Mouse (Mus musculus) neutrophil, adult 5-6 weeks (primary cell): ENCODE data around the gene Dlx6. TPM values are rescaled to one million over a fixed set of nuclear protein-coding genes. Genes with fewer than 3 reads are reported as not detected.

Experiments
- ATAC-seq: fragments of 151-379, 151-347 bp; 2 replicates; pipeline ENCODE4 v1.8.0; 2017; ENCODE audit warnings: mild to moderate bottlenecking, moderate TSS enrichment; ENCODE audit not compliant: insufficient number of reproducible peaks, poor library complexity, low FRiP score, severe bottlenecking; ENCODE audit errors: extremely low read depth
- total RNA-seq: library from RNA; stranded (forward); fragments of 200-1000 nt; gene quantifications from 2 replicates; pipeline ENCODE4 v1.2.3, GENCODE M21; 2017

Dlx6 gene
- total RNA-seq, 1 experiment from 2014 or later, result not detected

DNA sequence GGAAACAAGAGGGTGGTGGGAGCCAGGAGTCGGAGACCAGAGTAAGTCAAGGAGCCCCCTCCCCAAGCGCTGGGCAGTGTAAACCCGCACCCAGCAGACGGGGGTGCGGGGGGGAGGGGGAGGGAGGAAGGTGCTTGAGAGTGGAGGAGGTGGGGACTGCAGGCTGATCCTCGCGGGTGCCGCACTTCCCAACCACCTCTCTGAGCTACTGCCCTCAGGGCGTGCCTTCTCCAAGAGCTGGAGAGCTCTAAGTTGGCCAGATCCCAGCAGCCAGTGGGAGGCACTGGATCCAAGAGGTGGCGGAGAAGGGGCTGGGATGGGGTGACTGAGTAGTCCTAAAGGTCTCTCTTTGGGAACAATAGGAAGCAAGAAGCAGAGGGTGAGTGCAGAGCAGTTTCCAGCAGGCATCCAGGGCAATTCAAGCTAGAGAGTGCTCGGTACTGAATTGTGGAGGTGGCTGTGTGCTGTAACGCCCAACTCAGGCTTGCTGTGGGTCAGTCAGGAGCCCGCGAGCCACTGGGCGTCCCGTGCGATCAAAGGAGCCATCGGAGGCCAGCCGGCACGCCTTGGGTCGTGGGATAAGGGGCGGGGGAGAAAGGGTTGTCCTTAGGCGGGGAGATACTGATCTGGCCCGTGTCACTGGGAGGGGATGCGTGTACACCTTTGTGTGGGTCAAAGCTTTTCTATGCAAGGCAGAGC lies 11.1 kb downstream of the Dlx6 start:
- no peak for ATAC-seq

DNA sequence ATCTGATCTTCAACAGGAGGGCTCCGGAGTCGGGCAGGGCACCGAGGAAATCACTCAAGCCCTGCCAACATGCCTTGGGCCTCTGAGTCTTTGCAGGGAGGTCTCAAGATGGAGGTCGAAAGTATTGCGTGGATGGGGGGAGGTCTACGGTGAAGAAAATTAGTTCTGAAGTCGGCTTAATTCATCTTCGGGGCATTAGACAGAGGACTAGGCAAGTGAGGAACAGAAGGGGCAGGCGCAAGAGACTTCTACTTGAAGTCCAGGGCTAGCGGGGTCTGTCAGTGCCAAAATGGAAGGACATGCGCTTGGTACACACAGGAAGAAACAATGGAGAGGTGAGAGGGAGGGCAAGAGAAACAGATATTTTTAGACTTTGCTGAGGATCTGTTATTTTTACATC lies 12.0 kb downstream of the Dlx6 start:
- no peak for ATAC-seq

DNA sequence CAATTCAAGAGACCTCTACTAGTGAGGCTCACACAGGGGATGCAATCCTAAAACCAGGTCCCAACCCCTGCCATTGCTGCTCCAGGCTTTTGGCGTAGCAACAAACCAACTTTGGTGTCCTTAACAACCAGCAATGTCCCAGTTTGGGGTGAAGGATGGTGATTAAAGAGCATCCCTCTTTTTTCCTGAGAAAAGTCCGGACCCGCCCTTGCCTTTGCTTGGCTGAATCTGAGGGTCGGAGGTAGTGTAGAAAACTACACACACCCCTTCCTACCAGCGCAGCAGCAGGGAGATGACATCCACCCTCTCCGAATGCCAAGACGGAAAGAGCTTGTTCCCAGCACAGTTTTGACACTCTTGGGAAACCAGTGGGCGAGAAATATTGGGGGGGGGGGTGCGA lies 12.5 kb downstream of the Dlx6 start:
- ATAC-seq, result no peak

GRCm38 (mm10) chr6:6876231-6876630 lies 13.1 kb downstream of the Dlx6 start:
- ATAC-seq, result no peak

- no peak for ATAC-seq
Measured at GRCm38 (mm10) chr6:6876731-6877130, 13.6 kb downstream of the Dlx6 start.

- no peak for ATAC-seq
Measured at GRCm38 (mm10) chr6:6877346-6877910, 14.3 kb downstream of the Dlx6 start.

DNA sequence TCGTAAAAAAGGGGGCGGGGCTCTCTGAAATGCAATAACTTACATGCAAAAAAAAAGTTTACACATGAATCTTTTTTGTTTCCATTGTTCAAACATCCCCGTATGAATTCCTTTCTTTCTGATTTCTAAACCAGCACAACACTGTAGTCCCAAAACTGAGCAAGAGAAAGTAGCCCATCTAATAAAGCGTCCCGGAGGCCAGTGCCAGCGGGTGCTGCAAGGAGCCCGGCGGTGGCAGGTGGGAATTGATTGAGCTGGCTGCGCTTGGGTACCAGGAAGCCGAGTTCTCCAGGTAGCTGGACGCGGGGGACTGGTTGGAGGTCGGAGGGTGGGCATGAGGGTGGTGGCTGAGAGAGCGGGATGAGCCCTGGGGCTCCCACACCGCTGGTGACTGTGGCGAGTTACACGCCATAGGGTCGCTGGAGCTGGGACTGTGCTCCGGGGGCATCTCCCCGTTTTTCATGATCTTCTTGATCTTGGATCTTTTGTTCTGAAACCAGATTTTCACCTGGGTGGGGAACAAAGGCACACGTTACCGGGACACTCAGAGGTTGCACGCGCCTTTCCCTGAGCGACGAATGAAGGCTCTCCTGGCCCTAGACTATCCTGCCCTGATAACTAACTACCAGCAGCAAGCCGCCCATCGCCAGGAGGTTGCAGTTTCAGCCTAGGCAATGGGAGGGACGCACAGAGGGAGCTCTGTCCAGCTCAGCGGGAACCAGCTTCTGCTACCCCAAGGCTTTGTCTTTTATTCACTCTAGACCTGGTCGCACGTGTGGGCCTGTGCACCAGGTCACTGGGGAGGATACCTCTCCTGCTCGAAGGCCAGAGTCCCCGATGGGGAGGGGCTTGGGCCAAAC lies 15.1 kb downstream of the Dlx6 start:
- ATAC-seq, result no peak

GRCm38 (mm10) chr6:6878841-6879291 lies 15.7 kb downstream of the Dlx6 start:
- ATAC-seq, result no peak

DNA sequence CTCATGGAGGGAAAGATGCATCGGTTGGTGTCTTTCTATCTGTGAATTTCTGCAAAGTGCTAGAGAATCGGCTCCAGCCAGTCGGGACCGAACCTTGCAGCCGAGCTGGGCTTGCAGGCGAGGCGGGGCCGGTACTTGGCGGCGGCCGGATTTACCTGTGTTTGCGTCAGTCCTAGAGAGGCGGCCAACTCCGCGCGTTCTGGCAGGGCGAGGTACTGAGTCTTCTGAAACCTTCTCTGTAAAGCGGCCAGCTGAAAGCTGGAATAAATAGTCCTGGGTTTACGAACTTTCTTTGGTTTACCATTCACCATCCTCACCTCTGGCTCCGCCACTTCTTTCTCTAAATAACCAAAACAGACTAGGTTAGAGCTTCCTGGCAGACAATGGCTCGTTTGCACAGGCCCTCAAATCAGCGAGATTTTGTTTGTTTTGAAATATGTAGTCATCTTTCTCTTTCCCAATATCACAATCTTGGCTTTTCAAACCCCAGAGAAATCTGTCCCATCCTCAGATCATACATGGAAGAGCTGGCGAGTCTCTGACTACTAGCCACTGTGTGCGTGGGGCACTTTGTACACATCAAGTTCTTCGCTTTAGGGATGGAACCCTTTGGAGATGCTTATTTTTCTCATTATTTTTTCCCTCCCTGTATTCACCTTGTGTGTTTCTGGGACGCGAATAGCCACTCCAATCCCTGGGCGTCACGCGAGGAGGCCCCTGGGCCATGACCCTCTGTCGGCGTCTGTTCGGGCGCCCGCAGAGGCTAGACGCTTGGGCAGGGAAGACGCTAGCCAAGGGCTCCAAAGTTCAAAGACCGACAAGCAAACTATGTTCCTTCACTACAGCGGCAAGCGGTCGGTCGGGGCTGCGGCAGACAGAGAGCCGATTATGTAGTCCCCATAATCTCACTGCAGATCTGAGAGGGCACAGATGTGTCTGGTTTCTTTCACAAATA lies 16.5 kb downstream of the Dlx6 start:
- ATAC-seq, result no peak

DNA sequence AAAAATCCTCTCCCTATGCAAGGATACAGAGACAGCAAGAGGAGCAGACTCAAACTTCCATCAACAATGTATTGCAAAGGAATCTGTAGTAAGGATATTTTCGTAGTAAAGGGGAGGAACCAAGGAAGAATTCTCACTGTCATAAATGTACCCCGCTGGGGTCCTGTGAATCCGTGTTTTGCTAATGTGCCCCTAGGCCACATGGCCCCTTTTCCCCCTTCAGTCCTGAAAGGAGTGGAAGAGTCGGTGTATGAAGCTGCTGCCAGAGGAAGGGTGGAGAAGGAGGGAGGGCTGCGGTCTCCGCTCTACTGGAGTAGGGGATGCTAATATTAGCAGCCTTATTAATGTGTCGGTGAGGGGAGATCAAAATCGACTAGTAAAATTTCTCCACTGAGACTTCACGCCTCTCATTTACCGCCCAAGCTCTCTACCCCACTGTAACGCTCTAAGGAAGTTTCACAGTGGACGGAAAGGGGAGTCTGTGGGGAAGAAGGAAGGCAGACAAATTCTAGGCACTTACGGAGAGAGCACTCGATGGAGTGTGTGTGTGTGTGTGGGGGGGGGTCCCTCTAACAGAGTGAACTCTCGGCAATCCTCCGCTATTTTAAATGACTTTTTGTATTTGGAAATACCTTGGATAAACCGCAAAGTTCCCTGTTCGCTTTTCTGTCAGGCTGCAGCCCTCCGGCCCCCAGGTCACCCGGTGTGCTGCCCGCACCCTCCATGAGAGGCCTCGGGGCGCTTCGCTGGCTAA lies 17.4 kb downstream of the Dlx6 start:
- no peak for ATAC-seq

DNA sequence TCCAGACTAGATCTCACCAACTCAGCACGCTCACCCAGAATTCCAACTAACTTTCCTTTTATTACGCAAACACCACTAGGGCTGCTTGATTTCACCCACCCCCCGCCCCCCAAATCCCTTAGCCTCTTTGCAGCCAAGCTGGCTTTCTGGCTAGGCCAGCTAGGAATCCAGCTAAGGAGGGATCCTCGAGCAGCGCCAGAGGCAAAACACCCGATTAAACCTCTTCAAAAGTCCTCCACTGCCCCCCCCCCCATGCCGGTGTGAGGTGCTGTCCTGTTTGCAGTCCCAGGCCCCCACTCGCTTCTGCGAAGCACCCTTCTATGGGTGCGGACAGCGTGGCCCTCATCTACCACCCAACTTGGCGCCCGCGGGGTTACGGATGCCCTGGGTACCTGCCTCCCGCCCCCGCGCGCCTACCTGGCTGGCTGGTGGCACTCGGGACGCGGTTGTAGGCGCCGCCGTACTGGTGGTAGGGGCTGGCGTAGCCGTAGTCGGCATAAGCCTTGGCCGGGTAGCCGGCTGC lies 18.0 kb downstream of the Dlx6 start:
- ATAC-seq, result no peak

DNA sequence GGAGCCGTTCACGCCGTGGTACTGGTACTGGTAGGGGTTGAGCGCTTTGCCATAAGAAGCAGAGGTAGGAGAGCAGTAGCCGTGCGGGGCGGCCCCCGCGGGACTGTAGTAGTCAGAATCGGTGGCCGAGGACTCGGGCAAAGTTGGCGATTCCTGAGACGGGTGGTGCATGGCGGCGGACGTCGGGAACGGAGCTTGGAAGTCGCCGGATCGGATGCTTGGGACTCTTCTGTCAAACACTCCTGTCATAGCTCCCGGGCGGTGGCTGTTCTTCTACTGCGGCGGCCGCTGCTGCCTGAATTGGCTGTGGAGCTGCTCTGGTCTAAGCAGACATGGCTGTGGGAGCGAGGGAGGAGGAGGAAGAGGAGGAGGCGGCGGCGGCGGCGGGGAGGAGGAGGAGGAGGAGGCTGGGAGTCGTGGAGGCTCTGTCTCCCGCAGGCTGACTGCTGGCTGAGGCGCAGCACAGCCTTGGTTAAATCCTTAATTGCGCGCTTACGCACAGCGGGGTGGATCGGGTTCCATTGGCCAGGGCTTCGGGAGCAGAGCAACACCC lies 18.6 kb downstream of the Dlx6 start, which contains the start of gene Dlx5:
Gene Dlx5, minus strand, starts transcription at position 448 of the 553 bp plus-strand sequence.
- ATAC-seq, result no peak

DNA sequence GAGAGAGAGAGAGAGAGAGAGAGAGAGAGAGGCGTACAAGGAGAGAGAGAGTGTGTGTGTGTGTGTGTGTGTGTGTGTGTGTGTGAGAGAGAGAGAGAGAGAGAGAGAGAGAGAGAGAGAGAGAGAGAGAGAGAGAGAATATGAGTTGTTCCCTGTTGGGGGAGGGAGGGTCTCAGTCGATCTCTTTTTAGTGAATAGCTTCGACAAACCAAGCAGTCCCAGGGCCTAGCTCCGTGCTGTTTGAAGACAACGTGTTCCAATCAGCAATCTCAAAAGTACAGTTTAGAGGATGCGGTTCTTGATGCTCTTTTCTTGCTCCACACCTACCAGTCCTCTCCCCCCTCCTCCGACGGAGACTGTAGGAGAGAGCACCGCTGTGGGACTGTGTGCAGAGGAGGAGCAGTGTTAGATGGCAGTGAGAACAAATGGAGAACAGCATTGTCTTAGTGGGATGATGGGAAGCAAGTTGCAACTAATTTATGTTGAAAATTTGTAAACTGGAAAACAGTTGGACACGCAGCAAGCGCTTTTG lies 19.2 kb downstream of the Dlx6 start:
- no peak for ATAC-seq

GRCm38 (mm10) chr6:6884897-6885296 lies 21.8 kb downstream of the Dlx6 start:
- ATAC-seq, result no peak

GRCm38 (mm10) chr6:6886225-6886624 lies 23.1 kb downstream of the Dlx6 start:
- no peak for ATAC-seq

DNA sequence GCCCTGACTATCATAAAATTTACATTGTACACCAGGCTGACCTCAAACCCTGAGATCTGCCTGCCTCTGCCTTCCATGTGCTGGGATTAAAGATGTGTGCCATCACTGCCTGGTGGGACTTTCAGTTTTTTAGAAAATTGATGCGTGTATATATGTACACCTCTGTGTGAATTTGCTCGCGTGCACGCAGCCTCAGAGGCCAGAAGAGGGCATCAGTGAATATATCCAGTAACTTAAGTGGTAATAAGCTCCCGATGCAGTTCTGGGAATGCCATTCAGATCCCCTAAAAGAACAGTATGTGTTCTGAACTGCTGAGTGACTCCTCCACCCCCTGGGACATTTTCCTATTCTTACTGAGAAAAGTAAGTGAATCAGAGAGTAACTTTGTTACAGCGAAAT lies 26.9 kb downstream of the Dlx6 start:
- no peak for ATAC-seq

DNA sequence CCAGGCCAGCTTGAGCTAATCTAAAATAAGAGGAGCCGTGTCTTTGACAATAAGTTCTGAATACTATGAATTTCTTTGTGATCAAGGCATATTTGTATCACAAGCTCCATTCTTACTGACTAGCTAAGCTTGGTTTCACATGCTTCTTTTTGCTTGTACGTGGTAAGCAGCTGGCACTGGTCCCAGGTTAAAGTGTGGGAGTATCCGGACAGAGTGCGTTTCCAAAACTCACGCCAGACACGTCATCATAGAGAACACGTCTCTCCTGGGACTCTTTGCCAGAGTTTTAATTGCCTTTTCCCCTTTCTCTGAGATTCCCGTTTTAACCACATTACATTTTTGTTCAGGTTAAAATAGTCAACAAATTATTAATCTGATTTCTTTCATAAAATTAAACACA lies 46.5 kb downstream of the Dlx6 start:
- ATAC-seq, result no peak
